Mouse (Mus musculus): Measurements from ENCODE around the gene Tbc1d17.

Gene Tbc1d17

GRCm38 (mm10) chr7:44789531-44789930, 59.3 kb downstream of the Tbc1d17 start:
- DNase-seq (ENCODE audit: low spot score in 2 of 2), result no peak
